Mouse (Mus musculus): Measurements from ENCODE around the gene Cpne1. TPM values are rescaled to one million over a fixed set of nuclear protein-coding genes. Genes with fewer than 3 reads are reported as not detected.
"Not testable (repeated sequence)": the region's sequence is repeated elsewhere in the genome, so short reads cannot be mapped to it uniquely, and the experiment has no call there.

Cpne1 gene
- polyA plus RNA-seq, 1 experiment from 2014 or later, result 31.9 TPM

DNA sequence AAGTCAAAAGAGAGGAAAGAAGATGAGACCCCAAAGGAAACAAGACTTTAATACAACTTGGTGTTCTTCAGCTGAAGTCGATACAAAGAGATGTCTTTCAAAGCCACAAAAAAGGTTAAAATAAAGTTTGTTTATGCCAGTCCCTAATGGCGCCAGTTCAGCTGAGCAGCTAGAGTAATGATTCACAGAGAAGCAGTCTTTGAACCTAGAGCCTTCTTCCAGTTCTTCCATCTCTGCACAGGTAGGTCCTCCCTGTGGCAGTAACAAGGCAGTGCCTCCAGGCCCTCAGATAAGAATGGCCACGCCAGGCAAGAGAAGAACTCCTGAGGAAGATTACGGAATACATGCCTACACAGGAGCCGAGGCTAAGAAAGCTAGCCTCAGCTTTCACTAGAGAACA is 12.0 kb upstream of the Cpne1 start:
- ATAC-seq (replicated peaks), result no peak
- H3K4me3 ChIP-seq, result no peak overlapping the region
- H3K27ac ChIP-seq (replicated peaks), result no peak overlapping the region
- H3K4me1 ChIP-seq, result no peaks in the 10 kb centered on the region
- no peak overlapping the region for H3K4me2 ChIP-seq (replicated peaks)
- H3K36me3 ChIP-seq, result peaks cover 9% of the 10 kb centered on the region; the same call in 1 of the 2 replicates
- 90% methylated on average over 5 of the region's 5 CpGs for WGBS
- no peaks in the 10 kb centered on the region for H3K27me3 ChIP-seq
- no peak overlapping the region for H3K9ac ChIP-seq (replicated peaks)
- no peaks in the 10 kb centered on the region for H3K9me3 ChIP-seq

GRCm38 (mm10) chr2:156119566-156119965 is 7.8 kb upstream of the Cpne1 start:
- Histone ChIP-seq H3K4me3 (no peak overlapping the region), H3K9ac (replicated peaks) (no peak overlapping the region), H3K27ac (replicated peaks) (no peak overlapping the region), H3K9me3 (no peaks in the 10 kb centered on the region), H3K36me3 (0 out of 2 replicates have a peak, but pooled peaks cover 4% of the 10 kb centered on the region), H3K4me2 (replicated peaks) (no peak overlapping the region), H3K27me3 (no peaks in the 10 kb centered on the region), H3K4me1 (no peaks in the 10 kb centered on the region)
- no peak for ATAC-seq (replicated peaks)

DNA sequence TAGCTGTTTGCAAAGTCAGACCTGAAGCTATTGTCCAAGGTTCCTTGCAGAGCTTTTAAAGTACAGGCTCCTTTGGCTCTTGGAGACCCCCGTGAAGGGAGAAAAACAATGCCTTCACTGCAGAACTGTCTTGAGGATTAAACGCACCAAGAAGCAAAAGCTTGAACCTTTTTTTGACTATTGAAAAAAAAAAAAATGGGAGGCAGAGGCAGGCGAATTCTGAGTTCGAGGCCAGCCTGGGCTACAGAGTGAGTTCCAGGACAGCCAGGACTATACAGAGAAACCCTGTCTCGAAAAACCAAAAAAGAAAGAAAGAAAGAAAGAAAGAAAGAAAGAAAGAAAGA is 287 bp upstream of the Cpne1 start:
- H3K9me3 ChIP-seq; H3K36me3 ChIP-seq; ATAC-seq (replicated peaks); H3K27me3 ChIP-seq: not testable (repeated sequence)
- Histone ChIP-seq H3K9ac (replicated peaks) (peak overlapping the region; percentile 97), H3K27ac (replicated peaks) (peak overlapping the region; percentile 94), H3K4me2 (replicated peaks) (peak overlapping the region; percentile 53), H3K4me3 (peak overlapping the region; percentile 98), H3K4me1 (peaks cover 20% of the 10 kb centered on the region)
- 24% methylated on average over 5 of the region's 5 CpGs for WGBS

DNA sequence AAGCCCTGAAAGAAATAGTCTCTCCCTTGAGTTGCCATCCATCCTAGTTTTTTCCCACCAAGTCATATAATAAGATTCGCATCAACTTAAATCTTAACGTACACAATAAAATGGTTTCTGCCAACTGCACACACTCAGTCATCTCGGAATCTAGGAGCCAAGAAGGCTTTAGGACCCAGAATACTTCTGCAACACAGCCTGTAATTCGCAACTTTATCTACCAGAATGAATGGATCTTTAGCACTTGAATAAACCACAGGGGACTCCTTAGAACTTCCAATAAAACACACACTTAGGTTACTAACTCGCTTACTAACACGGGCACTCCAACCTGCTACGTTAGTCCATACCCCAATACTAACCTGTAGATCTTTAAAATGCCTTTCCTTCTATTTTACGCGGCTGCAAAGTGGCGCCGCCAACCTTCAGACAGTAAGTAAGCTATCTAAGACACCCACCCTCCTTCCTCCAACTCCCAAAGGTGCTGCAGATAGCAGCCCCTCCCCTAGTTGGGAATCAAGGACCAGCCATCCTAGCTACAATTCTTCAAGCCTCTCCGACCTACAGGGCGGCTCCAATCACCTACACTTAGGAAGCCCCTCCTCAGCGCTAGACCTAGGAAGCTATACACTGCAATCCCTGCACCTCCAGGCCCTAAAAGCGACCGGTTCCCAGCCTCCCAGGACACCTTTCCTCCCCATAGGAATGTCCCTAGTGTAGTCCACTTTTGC is 973 bp downstream of the Cpne1 start:
- Histone ChIP-seq H3K36me3 (no peaks in the 10 kb centered on the region), H3K4me2 (replicated peaks) (peak overlapping the region; percentile 53), H3K4me1 (peaks cover 25% of the 10 kb centered on the region), H3K9ac (replicated peaks) (peak overlapping the region; percentile 97), H3K4me3 (peak overlapping the region; percentile 98), H3K27ac (replicated peaks) (peak overlapping the region; percentile 94), H3K27me3 (no peaks in the 10 kb centered on the region), H3K9me3 (no peaks in the 10 kb centered on the region)
- under 1% methylated on average over 16 of the region's 16 CpGs for WGBS
- ATAC-seq (replicated peaks), result peak; percentile 70

GRCm38 (mm10) chr2:156091926-156092325 is 19.8 kb downstream of the Cpne1 start:
- Histone ChIP-seq H3K9me3 (no peaks in the 10 kb centered on the region), H3K9ac (replicated peaks) (no peak overlapping the region), H3K4me1 (peaks cover 21% of the 10 kb centered on the region), H3K36me3 (peaks cover 26% of the 10 kb centered on the region), H3K4me3 (no peak overlapping the region), H3K4me2 (replicated peaks) (no peak overlapping the region), H3K27me3 (no peaks in the 10 kb centered on the region), H3K27ac (replicated peaks) (no peak overlapping the region)
- no peak for ATAC-seq (replicated peaks)
- 73% methylated on average over 5 of the region's 5 CpGs for WGBS

DNA sequence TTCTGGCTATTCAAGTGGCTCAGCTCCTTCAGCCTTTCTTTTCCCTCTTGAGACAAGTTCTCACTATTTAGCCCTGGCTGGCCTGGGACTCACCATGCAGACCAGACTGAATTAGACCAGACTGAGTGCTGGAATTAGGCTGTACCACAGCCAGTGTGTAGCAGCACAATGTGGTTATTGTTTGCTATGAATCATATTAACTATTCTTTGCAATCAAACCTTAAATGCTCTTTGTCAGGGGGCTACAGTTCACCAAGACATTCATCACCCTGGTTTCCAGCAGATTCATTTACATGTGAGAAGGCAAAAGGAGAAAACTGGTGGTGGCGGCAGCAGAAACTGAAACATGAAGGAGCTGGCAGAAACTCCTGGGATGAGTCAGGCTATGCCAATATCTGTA is 22.0 kb downstream of the Cpne1 start:
- Histone ChIP-seq H3K9me3 (no peaks in the 10 kb centered on the region), H3K36me3 (peaks cover 6% of the 10 kb centered on the region; the same call in 1 of the 2 replicates), H3K4me1 (peaks cover 21% of the 10 kb centered on the region), H3K4me2 (replicated peaks) (no peak overlapping the region), H3K4me3 (no peak overlapping the region), H3K27ac (replicated peaks) (0 out of 2 replicates have a peak overlapping the region, but pooled peaks have one; percentile 28), H3K27me3 (no peaks in the 10 kb centered on the region), H3K9ac (replicated peaks) (no peak overlapping the region)
- ATAC-seq (replicated peaks), result 0 out of 2 replicates have a peak, but pooled peaks have one; percentile 53
- WGBS, result 17% methylated on average over 1 of the region's 1 CpGs

- no peak overlapping the region for H3K9ac ChIP-seq (replicated peaks)
- ATAC-seq (replicated peaks), result no peak
- no peaks in the 10 kb centered on the region for H3K9me3 ChIP-seq
Observed at GRCm38 (mm10) chr2:156087391-156088110, 24.2 kb downstream of the Cpne1 start.

GRCm38 (mm10) chr2:156084541-156084940 is 27.2 kb downstream of the Cpne1 start:
- Histone ChIP-seq H3K9ac (replicated peaks) (no peak overlapping the region), H3K27ac (replicated peaks) (no peak overlapping the region), H3K9me3 (no peaks in the 10 kb centered on the region), H3K4me2 (replicated peaks) (no peak overlapping the region), H3K36me3 (peaks cover 4% of the 10 kb centered on the region; the same call in 1 of the 2 replicates), H3K4me1 (peaks cover 1% of the 10 kb centered on the region), H3K27me3 (no peaks in the 10 kb centered on the region), H3K4me3 (no peak overlapping the region)
- no peak for ATAC-seq (replicated peaks)
- WGBS, result 89% methylated on average over 3 of the region's 3 CpGs

More at GRCm38 (mm10) chr2:156087391-156088110, 24.2 kb downstream of the Cpne1 start:
- H3K27ac ChIP-seq (replicated peaks), result no peak overlapping the region
- no peaks in the 10 kb centered on the region for H3K27me3 ChIP-seq
- H3K4me2 ChIP-seq (replicated peaks), result no peak overlapping the region
- peaks cover 4% of the 10 kb centered on the region; the same call in 1 of the 2 replicates for H3K36me3 ChIP-seq
- 87% methylated on average over 7 of the region's 7 CpGs for WGBS
- H3K4me3 ChIP-seq, result no peak overlapping the region
- peaks cover 21% of the 10 kb centered on the region for H3K4me1 ChIP-seq

DNA sequence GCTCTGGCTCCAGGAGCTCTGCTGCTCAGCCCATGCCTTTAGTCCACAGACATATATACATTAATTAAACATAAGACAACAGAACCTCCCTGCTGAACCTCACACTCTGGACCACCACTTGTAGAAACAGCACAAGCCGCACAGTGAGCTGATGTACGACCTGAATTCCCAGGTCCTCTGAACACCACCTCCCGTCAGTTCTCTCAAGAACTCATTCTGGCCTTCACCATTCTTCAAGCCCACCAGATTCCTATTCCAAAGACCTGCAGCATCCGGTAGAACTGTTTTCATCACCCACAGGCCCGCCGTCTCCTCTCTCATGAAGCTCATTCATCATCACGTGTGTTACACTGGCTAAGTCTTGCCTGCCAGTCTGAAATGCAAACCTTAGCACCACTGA is 31.4 kb downstream of the Cpne1 start:
- Histone ChIP-seq H3K4me2 (replicated peaks) (no peak overlapping the region), H3K9me3 (no peaks in the 10 kb centered on the region), H3K4me3 (no peak overlapping the region), H3K27me3 (no peaks in the 10 kb centered on the region), H3K9ac (replicated peaks) (no peak overlapping the region), H3K4me1 (no peaks in the 10 kb centered on the region), H3K36me3 (peaks cover 36% of the 10 kb centered on the region), H3K27ac (replicated peaks) (no peak overlapping the region)
- WGBS, result 89% methylated on average over 7 of the region's 7 CpGs
- ATAC-seq (replicated peaks), result no peak

- 44% methylated on average over 4 of the region's 4 CpGs for WGBS
- Histone ChIP-seq H3K4me3 (no peak overlapping the region), H3K9ac (replicated peaks) (no peak overlapping the region), H3K4me1 (no peaks in the 10 kb centered on the region), H3K27ac (replicated peaks) (no peak overlapping the region), H3K9me3 (no peaks in the 10 kb centered on the region), H3K4me2 (replicated peaks) (no peak overlapping the region), H3K36me3 (peaks cover 42% of the 10 kb centered on the region), H3K27me3 (no peaks in the 10 kb centered on the region)
- ATAC-seq (replicated peaks), result no peak
Observed at GRCm38 (mm10) chr2:156079674-156080073, 32.1 kb downstream of the Cpne1 start.

DNA sequence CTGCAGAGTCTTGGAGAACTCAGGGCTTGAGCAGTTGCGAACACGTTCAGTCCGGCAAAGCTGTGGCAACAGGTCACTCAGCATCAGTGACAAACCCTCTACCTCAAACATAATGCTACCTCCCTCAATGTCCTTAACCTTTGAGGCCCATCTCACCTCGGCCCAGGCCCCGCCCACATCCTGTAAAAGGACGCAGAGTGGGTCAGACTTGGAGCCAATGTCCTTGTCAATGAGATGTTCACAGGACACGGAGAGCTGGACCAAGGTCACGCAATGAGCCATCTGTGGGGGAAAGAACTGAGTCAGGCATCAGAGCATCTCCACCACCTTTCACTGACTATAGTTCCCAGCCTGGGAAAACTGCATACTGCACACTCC is 32.6 kb downstream of the Cpne1 start:
- Histone ChIP-seq H3K9ac (replicated peaks) (no peak overlapping the region), H3K4me3 (no peak overlapping the region), H3K4me1 (no peaks in the 10 kb centered on the region), H3K9me3 (no peaks in the 10 kb centered on the region), H3K36me3 (peaks cover 47% of the 10 kb centered on the region), H3K27ac (replicated peaks) (no peak overlapping the region), H3K4me2 (replicated peaks) (no peak overlapping the region), H3K27me3 (no peaks in the 10 kb centered on the region)
- ATAC-seq (replicated peaks), result no peak
- WGBS, result 89% methylated on average over 8 of the region's 8 CpGs

GRCm38 (mm10) chr2:156078421-156079182 is 33.2 kb downstream of the Cpne1 start:
- 90% methylated on average over 16 of the region's 16 CpGs for WGBS
- no peak overlapping the region for H3K9ac ChIP-seq (replicated peaks)
- H3K27me3 ChIP-seq, result no peaks in the 10 kb centered on the region
- H3K36me3 ChIP-seq, result peaks cover 53% of the 10 kb centered on the region
- no peak overlapping the region for H3K4me2 ChIP-seq (replicated peaks)
- H3K4me3 ChIP-seq, result no peak overlapping the region
- ATAC-seq (replicated peaks), result no peak
- no peaks in the 10 kb centered on the region for H3K4me1 ChIP-seq
- no peak overlapping the region for H3K27ac ChIP-seq (replicated peaks)
- H3K9me3 ChIP-seq, result no peaks in the 10 kb centered on the region
